Mouse (Mus musculus): ENCODE measurements around the gene Mypop. TPM values are rescaled to one million over a fixed set of nuclear protein-coding genes. Genes with fewer than 3 reads are reported as not detected.

The Mypop gene
- polyA plus RNA-seq, 1 experiment, result 6.0 TPM

DNA sequence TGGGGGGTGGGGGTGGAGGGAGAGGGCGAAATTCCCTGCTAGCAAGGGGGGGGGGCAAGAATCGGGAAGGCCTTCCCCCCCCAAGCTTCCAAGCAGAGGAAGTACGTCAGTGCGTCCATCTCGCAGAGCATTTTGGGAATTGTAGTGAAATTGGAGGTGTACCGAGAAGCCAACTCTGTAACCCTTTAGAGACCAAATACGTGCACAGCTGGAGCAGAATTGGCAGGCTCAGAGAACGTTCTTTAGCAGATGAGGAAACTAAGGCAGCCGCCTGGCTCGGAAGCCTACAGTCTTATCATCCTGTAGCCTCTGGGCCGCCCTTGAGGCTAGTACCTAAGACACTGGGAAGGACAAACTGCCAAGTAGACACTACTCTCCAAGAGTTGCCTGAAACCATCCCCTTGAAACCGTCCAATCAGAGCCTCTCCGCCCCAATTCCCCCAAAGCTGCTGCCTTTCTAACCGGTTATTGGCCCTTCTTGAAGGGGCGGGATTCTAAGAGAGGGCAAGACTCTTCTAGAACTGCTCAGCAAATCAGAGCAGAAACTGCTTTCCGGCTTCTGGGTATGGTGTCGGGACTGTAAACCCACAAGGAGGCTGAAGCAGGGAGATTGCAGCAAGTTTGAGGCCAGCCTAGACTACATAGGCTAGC, 11.9 kb downstream of the Mypop start:
- H3K4me1 ChIP-seq (ENCODE audit: control insufficient read depth, insufficient read depth, insufficient read length, low read length), result peaks cover 11% of the 10 kb centered on the region
- H3K27ac ChIP-seq (replicated peaks; ENCODE audit: low read depth, low read length), result peak overlapping the region; percentile 79
- H3K4me3 ChIP-seq (ENCODE audit: insufficient read depth, low read depth, low read length), result peak overlapping the region; percentile 65

DNA sequence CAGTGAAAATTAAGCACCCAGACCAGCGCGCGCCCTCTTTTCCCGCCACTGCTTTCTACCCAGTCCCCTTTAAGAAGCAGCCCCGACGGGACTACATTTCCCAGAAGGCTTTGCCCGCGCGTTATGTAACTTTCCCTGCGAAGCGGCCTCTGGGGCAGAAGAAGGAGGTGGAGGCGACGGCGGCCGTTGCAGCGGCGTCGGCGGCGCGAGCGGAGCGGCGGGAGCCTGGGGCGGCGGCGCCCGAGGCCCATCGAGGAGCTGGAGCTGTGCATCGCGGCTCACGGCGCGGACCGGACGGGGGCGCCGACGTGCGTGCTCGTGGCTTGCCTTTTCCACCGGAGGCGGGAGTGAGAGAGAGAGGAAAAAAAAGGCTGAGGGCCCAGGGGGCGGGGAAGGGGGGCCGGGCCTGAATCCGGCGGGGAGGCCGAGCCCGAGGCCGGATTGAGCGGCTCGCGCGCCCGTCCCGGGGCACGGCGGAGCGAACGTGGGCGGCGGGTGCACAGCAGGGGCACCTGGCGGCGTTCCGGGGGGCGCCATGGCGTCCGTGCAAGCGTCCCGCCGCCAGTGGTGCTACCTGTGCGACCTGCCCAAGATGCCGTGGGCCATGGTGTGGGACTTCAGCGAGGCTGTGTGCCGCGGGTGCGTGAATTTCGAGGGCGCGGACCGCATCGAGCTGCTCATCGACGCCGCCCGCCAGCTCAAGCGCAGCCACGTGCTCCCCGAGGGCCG, 13.0 kb downstream of the Mypop start, which contains the start of gene Irf2bp1:
Gene Irf2bp1, plus strand, starts transcription at position 143 of the 729 bp plus-strand sequence.
- H3K4me3 ChIP-seq (ENCODE audit: insufficient read depth, low read depth, low read length), result peak within 1 kb of the TSS; percentile 93
- peaks cover 11% of the 10 kb centered on the region for H3K4me1 ChIP-seq (ENCODE audit: control insufficient read depth, insufficient read depth, insufficient read length, low read length)
- peak within 1 kb of the TSS; percentile 82 for H3K27ac ChIP-seq (replicated peaks; ENCODE audit: low read depth, low read length)

DNA sequence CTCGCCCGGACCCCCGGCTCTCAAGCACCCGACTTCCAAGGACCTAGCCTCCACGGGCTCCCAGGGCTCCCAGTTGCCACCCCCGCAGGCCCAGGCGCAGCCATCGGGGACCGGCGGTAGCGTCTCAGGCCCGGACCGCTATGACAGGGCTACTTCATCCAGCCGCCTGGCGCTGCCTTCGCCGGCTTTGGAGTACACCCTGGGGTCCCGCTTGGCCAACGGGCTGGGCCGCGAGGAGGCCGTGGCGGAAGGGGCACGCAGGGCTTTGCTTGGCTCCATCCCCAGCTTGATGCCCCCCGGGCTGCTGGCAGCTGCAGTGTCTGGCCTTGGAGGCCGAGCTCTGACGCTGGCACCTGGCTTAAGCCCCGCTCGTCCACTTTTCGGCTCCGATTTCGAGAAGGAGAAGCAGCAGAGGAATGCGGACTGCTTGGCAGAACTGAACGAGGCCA, 13.6 kb downstream of the Mypop start:
- Histone ChIP-seq H3K4me1 (ENCODE audit: control insufficient read depth, insufficient read depth, insufficient read length, low read length) (peaks cover 11% of the 10 kb centered on the region), H3K4me3 (ENCODE audit: insufficient read depth, low read depth, low read length) (peak overlapping the region; percentile 93), H3K27ac (replicated peaks; ENCODE audit: low read depth, low read length) (no peak overlapping the region)

DNA sequence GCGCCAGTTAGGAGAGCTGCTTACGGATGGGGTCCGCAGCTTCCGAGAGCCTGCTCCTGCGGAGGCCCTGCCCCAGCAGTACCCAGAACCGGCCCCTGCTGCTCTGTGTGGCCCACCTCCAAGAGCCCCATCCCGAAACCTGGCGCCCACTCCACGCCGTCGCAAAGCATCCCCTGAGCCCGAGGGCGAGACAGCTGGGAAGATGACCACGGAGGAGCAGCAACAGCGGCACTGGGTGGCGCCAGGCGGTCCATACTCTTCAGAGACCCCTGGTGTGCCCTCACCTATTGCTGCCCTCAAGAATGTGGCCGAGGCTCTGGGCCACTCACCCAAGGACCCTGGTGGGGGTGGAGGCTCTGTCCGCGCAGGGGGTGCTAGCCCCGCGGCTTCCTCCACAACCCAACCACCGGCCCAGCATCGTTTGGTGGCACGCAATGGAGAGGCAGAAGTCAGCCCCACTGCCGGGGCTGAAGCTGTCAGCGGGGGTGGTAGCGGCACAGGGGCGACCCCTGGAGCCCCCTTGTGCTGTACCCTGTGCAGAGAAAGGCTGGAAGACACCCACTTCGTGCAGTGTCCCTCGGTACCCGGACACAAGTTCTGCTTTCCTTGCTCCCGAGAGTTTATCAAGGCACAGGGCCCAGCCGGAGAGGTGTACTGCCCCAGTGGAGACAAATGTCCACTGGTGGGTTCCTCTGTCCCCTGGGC, 14.5 kb downstream of the Mypop start:
- Histone ChIP-seq H3K4me1 (ENCODE audit: control insufficient read depth, insufficient read depth, insufficient read length, low read length) (peaks cover 11% of the 10 kb centered on the region), H3K4me3 (ENCODE audit: insufficient read depth, low read depth, low read length) (peak overlapping the region; percentile 93; the same call in 1 of the 2 replicates), H3K27ac (replicated peaks; ENCODE audit: low read depth, low read length) (no peak overlapping the region)

DNA sequence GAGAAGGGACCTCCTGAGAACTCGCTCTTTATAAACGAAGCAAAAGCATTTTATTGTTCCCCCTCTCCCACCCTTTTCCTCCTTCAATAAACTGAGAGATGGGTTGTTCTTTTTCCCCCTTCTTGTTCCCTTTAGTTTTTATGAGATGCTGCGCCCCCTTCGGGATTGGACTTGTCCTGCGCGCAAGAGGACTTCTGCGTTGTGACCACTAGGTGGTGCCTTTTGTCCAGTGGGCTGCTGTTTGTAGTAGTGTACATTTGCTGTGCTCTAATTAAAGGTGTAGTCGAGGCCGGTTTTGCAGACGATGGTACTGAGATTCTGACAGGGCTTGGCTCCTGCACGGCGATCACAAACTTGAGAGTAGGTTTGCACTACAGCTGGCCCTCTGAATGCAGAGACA, 15.4 kb downstream of the Mypop start:
- Histone ChIP-seq H3K4me3 (ENCODE audit: insufficient read depth, low read depth, low read length) (no peak overlapping the region), H3K27ac (replicated peaks; ENCODE audit: low read depth, low read length) (no peak overlapping the region)

DNA sequence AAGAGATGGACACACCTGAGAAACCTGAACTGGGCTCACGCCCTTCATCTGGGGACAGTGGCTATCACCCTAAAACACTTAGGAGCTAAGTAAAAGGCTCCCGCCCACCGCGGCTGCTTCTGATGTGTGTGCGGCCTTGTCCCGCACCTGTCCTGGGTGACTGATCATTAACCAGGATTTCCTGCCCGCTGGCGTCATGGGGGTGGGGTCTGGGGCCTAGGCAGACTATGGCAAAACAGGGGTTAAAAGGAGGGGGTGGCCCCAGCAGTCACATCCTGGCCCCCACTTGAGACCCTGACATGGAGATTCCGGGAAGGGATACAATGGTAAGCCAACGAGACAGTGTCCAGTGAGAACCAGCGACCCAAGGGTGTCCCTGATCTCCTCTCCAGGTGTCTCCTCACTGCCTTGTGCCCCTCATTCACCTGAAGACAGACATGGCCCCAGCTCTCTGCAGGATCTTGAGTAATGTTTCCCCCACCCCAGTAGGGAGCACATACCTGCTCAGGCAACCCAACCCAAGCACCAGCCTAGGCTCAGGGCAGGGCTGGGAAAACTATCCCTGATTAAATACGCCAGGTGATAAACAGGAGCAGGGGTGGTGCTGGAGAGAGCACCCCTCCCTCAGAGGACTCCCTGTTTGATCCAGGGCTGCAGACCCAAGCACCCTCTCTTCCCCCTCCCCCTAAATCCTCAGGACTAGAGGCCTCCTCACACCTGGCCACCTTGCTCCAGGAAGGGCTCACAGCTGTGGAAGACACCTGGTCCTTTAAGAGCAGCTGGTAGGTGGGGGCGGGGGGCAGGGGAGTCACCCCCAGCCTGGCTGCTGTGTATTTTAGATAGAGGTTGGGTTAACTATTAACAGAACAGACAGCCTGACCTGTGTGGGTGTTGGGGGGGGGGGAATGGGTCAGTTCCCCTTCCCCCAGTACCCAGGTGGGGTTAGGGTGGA, 16.3 kb downstream of the Mypop start:
- H3K4me3 ChIP-seq (ENCODE audit: insufficient read depth, low read depth, low read length), result no peak overlapping the region

More for the DNA sequence above, 15.4 kb downstream of the Mypop start:
- peaks cover 9% of the 10 kb centered on the region for H3K4me1 ChIP-seq (ENCODE audit: control insufficient read depth, insufficient read depth, insufficient read length, low read length)

DNA sequence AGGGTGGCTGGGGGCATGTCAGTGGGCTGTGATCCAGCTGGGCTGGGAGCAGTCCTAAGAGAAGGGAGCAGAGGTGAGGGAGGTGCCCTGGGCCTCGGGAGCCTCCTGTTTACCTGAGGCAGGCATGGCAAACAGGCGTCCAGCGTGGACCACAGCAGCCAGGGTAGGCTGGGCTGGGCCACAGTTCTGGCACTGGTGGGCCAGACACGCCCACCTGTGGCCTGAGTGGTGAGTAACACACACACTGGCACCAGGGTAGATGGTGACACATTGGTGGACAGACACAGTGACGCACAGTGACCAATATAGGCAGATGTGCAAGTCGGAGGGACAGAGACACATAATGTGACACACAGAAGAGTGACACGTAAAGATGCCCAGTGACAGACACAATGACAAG, 19.5 kb downstream of the Mypop start:
- H3K27ac ChIP-seq (replicated peaks; ENCODE audit: low read depth, low read length), result no peak overlapping the region
- no peak overlapping the region for H3K4me3 ChIP-seq (ENCODE audit: insufficient read depth, low read depth, low read length)
- no peaks in the 10 kb centered on the region for H3K4me1 ChIP-seq (ENCODE audit: control insufficient read depth, insufficient read depth, insufficient read length, low read length)

More for the DNA sequence above, 16.3 kb downstream of the Mypop start:
- Histone ChIP-seq H3K4me1 (ENCODE audit: control insufficient read depth, insufficient read depth, insufficient read length, low read length) (peaks cover 6% of the 10 kb centered on the region), H3K27ac (replicated peaks; ENCODE audit: low read depth, low read length) (no peak overlapping the region)

DNA sequence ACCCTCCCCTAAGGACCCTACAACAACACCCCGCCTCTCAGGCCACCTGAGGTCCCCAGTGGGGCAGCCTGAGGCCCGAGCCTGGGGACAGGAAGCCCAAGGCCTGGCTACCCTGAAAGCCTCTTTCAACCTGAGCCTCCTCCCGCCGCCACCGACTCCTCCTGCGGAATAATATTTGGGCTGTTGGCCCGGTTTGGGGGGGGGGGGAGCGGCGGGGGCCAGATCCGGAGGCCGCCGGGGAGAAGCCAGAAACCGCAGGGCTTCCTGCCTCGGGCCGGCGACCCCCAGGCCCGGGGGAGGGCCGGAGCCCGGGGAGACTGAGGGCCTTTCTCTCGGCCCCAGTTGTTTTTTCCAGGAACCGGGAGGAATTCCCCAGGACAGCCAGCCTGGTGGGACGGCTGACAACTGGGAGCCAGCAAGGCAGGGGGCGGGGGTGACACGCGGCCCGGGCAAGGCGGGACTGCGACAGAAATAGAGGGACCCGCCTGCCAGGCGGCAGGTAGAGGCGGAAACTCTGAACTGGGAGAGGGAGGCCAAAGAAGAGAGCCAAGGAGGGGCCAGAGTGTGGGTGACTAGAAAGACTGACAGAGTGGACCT, 21.1 kb downstream of the Mypop start:
- Histone ChIP-seq H3K4me3 (ENCODE audit: insufficient read depth, low read depth, low read length) (peak overlapping the region; percentile 51), H3K4me1 (ENCODE audit: control insufficient read depth, insufficient read depth, insufficient read length, low read length) (no peaks in the 10 kb centered on the region), H3K27ac (replicated peaks; ENCODE audit: low read depth, low read length) (no peak overlapping the region)

DNA sequence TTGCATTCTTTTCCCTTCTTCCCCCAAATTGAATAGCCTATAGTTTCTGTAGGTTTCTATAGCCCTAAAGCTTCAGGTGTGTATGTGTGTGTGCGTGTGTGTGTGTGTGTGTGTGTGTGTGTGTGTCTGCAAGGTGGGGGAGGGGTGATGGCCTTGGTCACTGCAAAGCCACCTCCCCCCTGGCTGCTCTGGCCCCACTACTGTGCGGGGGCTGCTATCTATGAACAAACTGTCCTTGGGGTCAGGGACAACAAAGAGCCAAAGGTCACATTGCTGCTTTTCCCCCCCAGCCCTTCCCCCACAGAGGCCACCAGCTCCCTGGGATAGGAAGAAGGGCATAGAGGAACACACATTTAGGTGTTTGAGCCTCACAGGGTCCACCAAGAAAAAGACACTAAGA, 21.8 kb downstream of the Mypop start:
- Histone ChIP-seq H3K27ac (replicated peaks; ENCODE audit: low read depth, low read length) (no peak overlapping the region), H3K4me3 (ENCODE audit: insufficient read depth, low read depth, low read length) (no peak overlapping the region), H3K4me1 (ENCODE audit: control insufficient read depth, insufficient read depth, insufficient read length, low read length) (no peaks in the 10 kb centered on the region)

DNA sequence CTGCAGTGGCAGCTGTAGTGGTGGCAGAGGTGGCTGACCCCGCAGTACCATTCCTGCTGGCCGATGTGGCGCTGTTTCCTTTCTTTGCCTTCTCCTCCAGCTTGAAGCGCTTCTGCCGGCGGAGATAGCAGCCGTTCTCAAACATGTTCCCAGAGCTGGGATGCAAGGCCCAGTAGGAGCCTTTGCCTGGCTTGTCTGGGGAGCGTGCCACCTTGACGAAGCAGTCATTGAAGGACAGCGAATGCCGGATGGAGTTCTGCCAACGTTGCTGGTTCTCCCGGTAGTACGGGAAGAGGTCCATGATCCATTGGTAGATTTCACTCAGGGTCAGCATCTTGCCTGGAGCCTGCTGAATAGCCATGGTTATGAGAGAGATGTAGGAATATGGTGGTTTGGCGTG, 23.4 kb downstream of the Mypop start:
- Histone ChIP-seq H3K27ac (replicated peaks; ENCODE audit: low read depth, low read length) (no peak overlapping the region), H3K4me3 (ENCODE audit: insufficient read depth, low read depth, low read length) (no peak overlapping the region), H3K4me1 (ENCODE audit: control insufficient read depth, insufficient read depth, insufficient read length, low read length) (no peaks in the 10 kb centered on the region)

DNA sequence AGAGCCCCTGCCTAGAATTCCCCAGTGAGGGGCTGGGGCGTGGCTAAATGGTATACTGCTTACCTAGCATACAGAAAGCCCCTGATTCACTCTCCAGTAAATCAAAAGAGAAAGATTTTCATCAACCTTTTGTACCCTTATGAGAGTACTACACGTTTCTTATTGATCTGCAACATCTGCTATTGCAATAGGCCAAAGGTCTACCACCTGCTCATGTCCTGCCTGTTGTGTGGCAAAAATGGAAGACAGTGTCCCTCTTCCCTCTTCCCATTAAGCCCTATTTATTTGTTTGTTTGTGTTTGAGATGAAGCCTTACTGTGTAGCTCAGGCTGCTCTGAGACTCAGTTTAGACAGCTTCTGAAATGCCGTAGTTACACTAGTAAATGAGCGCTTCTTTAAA, 25.0 kb downstream of the Mypop start:
- H3K27ac ChIP-seq (replicated peaks; ENCODE audit: low read depth, low read length), result no peak overlapping the region
- no peak overlapping the region for H3K4me3 ChIP-seq (ENCODE audit: insufficient read depth, low read depth, low read length)
- no peaks in the 10 kb centered on the region for H3K4me1 ChIP-seq (ENCODE audit: control insufficient read depth, insufficient read depth, insufficient read length, low read length)

DNA sequence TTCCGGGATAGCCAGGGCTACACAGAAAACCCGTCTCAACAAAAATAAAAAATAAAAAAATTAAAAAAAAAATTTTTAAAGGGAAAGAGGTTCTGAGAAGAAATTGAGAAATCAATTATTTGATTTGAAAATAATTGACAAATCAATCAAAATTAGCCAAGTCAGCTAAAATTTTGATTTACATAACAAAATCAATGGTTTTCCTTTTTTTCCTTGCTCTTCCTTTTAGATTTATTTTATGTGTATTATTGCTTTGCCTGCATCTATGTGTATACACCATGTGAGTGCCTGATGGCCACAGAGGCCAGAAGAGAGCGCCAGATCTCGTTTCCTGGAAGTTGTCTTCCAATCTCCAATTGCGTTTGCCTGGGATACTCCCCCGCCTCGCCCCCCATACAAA, 26.9 kb downstream of the Mypop start:
- Histone ChIP-seq H3K4me1 (ENCODE audit: control insufficient read depth, insufficient read depth, insufficient read length, low read length) (no peaks in the 10 kb centered on the region), H3K4me3 (ENCODE audit: insufficient read depth, low read depth, low read length) (no peak overlapping the region), H3K27ac (replicated peaks; ENCODE audit: low read depth, low read length) (no peak overlapping the region)

DNA sequence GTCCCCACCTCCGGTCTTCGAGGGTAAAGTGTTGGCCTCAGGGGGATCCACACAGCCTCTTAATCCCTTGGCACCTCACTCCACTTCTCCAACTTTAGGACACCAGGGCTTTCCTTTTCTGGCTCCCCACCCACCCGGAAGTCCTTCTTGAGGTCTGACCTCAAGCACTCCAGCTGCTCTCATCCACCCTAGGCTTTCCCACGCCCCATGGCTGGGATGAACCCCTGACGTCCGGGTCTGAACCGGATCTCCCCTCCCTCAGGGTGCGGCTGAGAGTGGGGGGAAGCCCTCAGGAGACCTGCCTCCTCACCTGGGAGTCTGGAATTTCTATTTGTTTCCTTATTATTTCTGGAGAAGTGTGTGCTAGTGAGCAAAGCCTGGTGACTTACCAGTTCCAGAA, 30.0 kb downstream of the Mypop start:
- no peak overlapping the region for H3K27ac ChIP-seq (replicated peaks; ENCODE audit: low read depth, low read length)

More for the DNA sequence above, 30.0 kb downstream of the Mypop start:
- Histone ChIP-seq H3K4me1 (ENCODE audit: control insufficient read depth, insufficient read depth, insufficient read length, low read length) (no peaks in the 10 kb centered on the region; the same call in 1 of the 2 replicates), H3K4me3 (ENCODE audit: insufficient read depth, low read depth, low read length) (no peak overlapping the region)
